11 mouse cellular contexts compared by ENCODE assay signal in genomic region chr15:98971111-98971510, GRCm38 (mm10). TPM values are rescaled to one million over a fixed set of nuclear protein-coding genes. Genes with fewer than 3 reads are reported as not detected.
DNase-seq lines count a peak whose midpoint lies in the region; ATAC-seq and TF ChIP-seq lines count a peak whose summit lies in the region.
"Had no signal": no experiment of that assay in that cellular context is flagged by ENCODE, and none has a peak within 500 bp of the region (broad histone marks: within the 10 kb centered on the region; RNA-seq: fewer than 3 reads in every experiment).

No protein-coding gene starts in this region.

- no peak overlapping the region for H3K4me2 ChIP-seq in intestine, embryonic 15.5 days (replicated peaks)
- no peak overlapping the region for H3K4me2 ChIP-seq in intestine, postnatal 0 days (replicated peaks; ENCODE audit: low read depth)
- H3K4me2 ChIP-seq in forebrain, embryonic 16.5 days (ENCODE audit: low read length), result peak overlapping the region; percentile 61
- peak overlapping the region; percentile 53 for H3K4me2 ChIP-seq in midbrain, embryonic 15.5 days
- H3K4me2 ChIP-seq: lung, embryonic 15.5 days had no signal

- 39% methylated on average over 4 of the region's 4 CpGs for WGBS in intestine, embryonic 15.5 days
- WGBS in intestine, postnatal 0 days, result 30% methylated on average over 4 of the region's 4 CpGs
- 5% methylated on average over 4 of the region's 4 CpGs for WGBS in forebrain, embryonic 16.5 days
- 3% methylated on average over 4 of the region's 4 CpGs for WGBS in midbrain, embryonic 15.5 days

- no peaks in the 10 kb centered on the region for H3K9me3 ChIP-seq in intestine, embryonic 15.5 days
- no peaks in the 10 kb centered on the region for H3K9me3 ChIP-seq in intestine, postnatal 0 days (ENCODE audit: control insufficient read depth)
- no peaks in the 10 kb centered on the region for H3K9me3 ChIP-seq in forebrain, embryonic 16.5 days (ENCODE audit: control insufficient read depth, low read length)
- no peaks in the 10 kb centered on the region for H3K9me3 ChIP-seq in midbrain, embryonic 15.5 days
- H3K9me3 ChIP-seq: lung, embryonic 15.5 days had no signal

- peaks cover 7% of the 10 kb centered on the region for H3K4me1 ChIP-seq in intestine, embryonic 15.5 days (replicated peaks)
- H3K4me1 ChIP-seq in intestine, postnatal 0 days (replicated peaks; ENCODE audit: control insufficient read depth, insufficient read depth, low read length), result no peaks in the 10 kb centered on the region
- H3K4me1 ChIP-seq in forebrain, embryonic 16.5 days (replicated peaks; ENCODE audit: control insufficient read depth, insufficient read depth, low read length), result peaks cover 40% of the 10 kb centered on the region
- peaks cover 57% of the 10 kb centered on the region for H3K4me1 ChIP-seq in midbrain, embryonic 15.5 days

- DNase-seq in ZHBTc4 (ENCODE audit: low read depth, low spot score), result peak; percentile 53
- no peak for DNase-seq in lung, postnatal 36 days
- no peak for DNase-seq in spleen, postnatal 10 days (ENCODE audit: low spot score in 2 of 2)
- no peak for DNase-seq in liver
- DNase-seq: gastrocnemius, postnatal 25 days; kidney, postnatal 14 days had no signal

- H3K9ac ChIP-seq in intestine, embryonic 15.5 days, result no peak overlapping the region
- no peak overlapping the region for H3K9ac ChIP-seq in intestine, postnatal 0 days (ENCODE audit: low read depth, low read length)
- peak overlapping the region; percentile 57 for H3K9ac ChIP-seq in forebrain, embryonic 16.5 days (replicated peaks; ENCODE audit: low read depth, low read length)
- H3K9ac ChIP-seq in midbrain, embryonic 15.5 days, result peak overlapping the region; percentile 40
- H3K9ac ChIP-seq: lung, embryonic 15.5 days had no signal

- no peak overlapping the region for H3K27ac ChIP-seq in intestine, embryonic 15.5 days
- H3K27ac ChIP-seq in intestine, postnatal 0 days (ENCODE audit: low read depth, low read length), result no peak overlapping the region
- H3K27ac ChIP-seq in forebrain, embryonic 16.5 days (ENCODE audit: low read length), result peak overlapping the region; percentile 99
- H3K27ac ChIP-seq in midbrain, embryonic 15.5 days, result peak overlapping the region; percentile 97
- H3K27ac ChIP-seq: lung, embryonic 15.5 days had no signal

- no peak for TF ChIP-seq CTCF in intestine, postnatal 0 days (IDR thresholded peaks at IDR 0.05; ENCODE audit: low read depth)

- no peaks in the 10 kb centered on the region for H3K36me3 ChIP-seq in intestine, embryonic 15.5 days
- no peaks in the 10 kb centered on the region for H3K36me3 ChIP-seq in intestine, postnatal 0 days (ENCODE audit: control insufficient read depth, insufficient read depth)
- no peaks in the 10 kb centered on the region for H3K36me3 ChIP-seq in forebrain, embryonic 16.5 days (ENCODE audit: control insufficient read depth, insufficient read depth)
- H3K36me3 ChIP-seq in midbrain, embryonic 15.5 days (replicated peaks), result no peaks in the 10 kb centered on the region
- H3K36me3 ChIP-seq: lung, embryonic 15.5 days had no signal

- ATAC-seq in intestine, embryonic 15.5 days, result 0 out of 2 replicates have a peak, but pooled peaks have one; percentile 18
- ATAC-seq in intestine, postnatal 0 days, result no peak
- peak; percentile 86 for ATAC-seq in forebrain, embryonic 16.5 days
- peak; percentile 81 for ATAC-seq in midbrain, embryonic 15.5 days (replicated peaks)

- no peaks in the 10 kb centered on the region for H3K27me3 ChIP-seq in intestine, embryonic 15.5 days (replicated peaks)
- no peaks in the 10 kb centered on the region for H3K27me3 ChIP-seq in intestine, postnatal 0 days (replicated peaks; ENCODE audit: control insufficient read depth, insufficient read depth, low read length)
- H3K27me3 ChIP-seq in forebrain, embryonic 16.5 days (replicated peaks; ENCODE audit: control insufficient read depth, insufficient read depth, low read length), result no peaks in the 10 kb centered on the region
- H3K27me3 ChIP-seq in midbrain, embryonic 15.5 days (replicated peaks), result no peaks in the 10 kb centered on the region
- H3K27me3 ChIP-seq: lung, embryonic 15.5 days had no signal

- no peak overlapping the region for H3K4me3 ChIP-seq in intestine, embryonic 15.5 days (replicated peaks)
- no peak overlapping the region for H3K4me3 ChIP-seq in intestine, postnatal 0 days (ENCODE audit: low read depth, low read length)
- peak overlapping the region; percentile 30 for H3K4me3 ChIP-seq in forebrain, embryonic 16.5 days (replicated peaks; ENCODE audit: low read length)
- H3K4me3 ChIP-seq in midbrain, embryonic 15.5 days, result peak overlapping the region; percentile 25
- H3K4me3 ChIP-seq: lung, embryonic 15.5 days had no signal

RNA-seq across cellular contexts. Expression of gene Tuba1a, which starts 17.6 kb away (rescaled TPM):
- polyA plus RNA-seq in intestine, embryonic 15.5 days (2015; fragmentation: Nextera tagmentation; extraction: Ambion mirVana), result 981 and 999 TPM in 2 replicates
- polyA plus RNA-seq in intestine, postnatal 0 days (2015; fragmentation: Nextera tagmentation; extraction: Ambion mirVana), result 457 and 503 TPM in 2 replicates
- 16,411 and 16,831 TPM in 2 replicates for polyA plus RNA-seq in forebrain, embryonic 16.5 days (2015; fragmentation: Nextera tagmentation; extraction: Ambion mirVana)
- polyA plus RNA-seq in midbrain, embryonic 15.5 days (2015; fragmentation: Nextera tagmentation; extraction: Ambion mirVana), result 17,671 and 17,732 TPM in 2 replicates

RNA-seq across cellular contexts. Expression of gene Gm49450, which starts 17.8 kb away (rescaled TPM):
- not detected in 2 replicates for polyA plus RNA-seq in intestine, embryonic 15.5 days (2015; fragmentation: Nextera tagmentation; extraction: Ambion mirVana)
- not detected in 2 replicates for polyA plus RNA-seq in intestine, postnatal 0 days (2015; fragmentation: Nextera tagmentation; extraction: Ambion mirVana)
- not detected in 2 replicates for polyA plus RNA-seq in forebrain, embryonic 16.5 days (2015; fragmentation: Nextera tagmentation; extraction: Ambion mirVana)
- not detected in 2 replicates for polyA plus RNA-seq in midbrain, embryonic 15.5 days (2015; fragmentation: Nextera tagmentation; extraction: Ambion mirVana)
- polyA plus RNA-seq: lung, embryonic 15.5 days had no signal

RNA-seq across cellular contexts. Expression of gene Tuba1b, which starts 36.7 kb away (rescaled TPM):
- 1,296 and 1,330 TPM in 2 replicates for polyA plus RNA-seq in intestine, embryonic 15.5 days (2015; fragmentation: Nextera tagmentation; extraction: Ambion mirVana)
- polyA plus RNA-seq in intestine, postnatal 0 days (2015; fragmentation: Nextera tagmentation; extraction: Ambion mirVana), result 391 and 435 TPM in 2 replicates
- polyA plus RNA-seq in forebrain, embryonic 16.5 days (2015; fragmentation: Nextera tagmentation; extraction: Ambion mirVana), result 1,178 and 1,185 TPM in 2 replicates
- polyA plus RNA-seq in midbrain, embryonic 15.5 days (2015; fragmentation: Nextera tagmentation; extraction: Ambion mirVana), result 1,136 and 1,188 TPM in 2 replicates

RNA-seq across cellular contexts. Expression of gene Lmbr1l, which starts 53.1 kb away (rescaled TPM):
- 18.6 and 19.0 TPM in 2 replicates for polyA plus RNA-seq in intestine, embryonic 15.5 days (2015; fragmentation: Nextera tagmentation; extraction: Ambion mirVana)
- 27.0 and 30.6 TPM in 2 replicates for polyA plus RNA-seq in intestine, postnatal 0 days (2015; fragmentation: Nextera tagmentation; extraction: Ambion mirVana)
- polyA plus RNA-seq in forebrain, embryonic 16.5 days (2015; fragmentation: Nextera tagmentation; extraction: Ambion mirVana), result 43.0 and 54.9 TPM in 2 replicates
- 35.5 and 38.3 TPM in 2 replicates for polyA plus RNA-seq in midbrain, embryonic 15.5 days (2015; fragmentation: Nextera tagmentation; extraction: Ambion mirVana)

RNA-seq across cellular contexts. Expression of gene Tuba1c, which starts 58.6 kb away (rescaled TPM):
- 253 and 271 TPM in 2 replicates for polyA plus RNA-seq in intestine, embryonic 15.5 days (2015; fragmentation: Nextera tagmentation; extraction: Ambion mirVana)
- 271 and 315 TPM in 2 replicates for polyA plus RNA-seq in intestine, postnatal 0 days (2015; fragmentation: Nextera tagmentation; extraction: Ambion mirVana)
- 42.1 and 48.9 TPM in 2 replicates for polyA plus RNA-seq in forebrain, embryonic 16.5 days (2015; fragmentation: Nextera tagmentation; extraction: Ambion mirVana)
- polyA plus RNA-seq in midbrain, embryonic 15.5 days (2015; fragmentation: Nextera tagmentation; extraction: Ambion mirVana), result 16.4 and 20.5 TPM in 2 replicates

Comparison
In these comparisons a context has a peak if more than half of its experiments do, and no peak if none do; other contexts are left out.
1. H3K27ac ChIP-seq: peak in forebrain, embryonic 16.5 days (single experiment) and midbrain, embryonic 15.5 days (single experiment); none in intestine, embryonic 15.5 days (single experiment) and intestine, postnatal 0 days (single experiment).
2. H3K4me2 ChIP-seq: peak in forebrain, embryonic 16.5 days (single experiment) and midbrain, embryonic 15.5 days (single experiment); none in intestine, embryonic 15.5 days (single experiment) and intestine, postnatal 0 days (single experiment).
3. H3K4me3 ChIP-seq: peak in forebrain, embryonic 16.5 days (single experiment) and midbrain, embryonic 15.5 days (single experiment); none in intestine, embryonic 15.5 days (single experiment) and intestine, postnatal 0 days (single experiment).
4. H3K9ac ChIP-seq: peak in forebrain, embryonic 16.5 days (single experiment) and midbrain, embryonic 15.5 days (single experiment); none in intestine, embryonic 15.5 days (single experiment) and intestine, postnatal 0 days (single experiment).
5. RNA of gene Tuba1a, which starts 17.6 kb away (polyA plus RNA-seq): 17,671 to 17,732 TPM in midbrain, embryonic 15.5 days and 16,411 to 16,831 TPM in forebrain, embryonic 16.5 days; 981 to 999 TPM in intestine, embryonic 15.5 days and 457 to 503 TPM in intestine, postnatal 0 days; every median in the first group is over 10 times any median in the second.